Mouse (Mus musculus): ENCODE results near the gene Slc9a8.

DNA sequence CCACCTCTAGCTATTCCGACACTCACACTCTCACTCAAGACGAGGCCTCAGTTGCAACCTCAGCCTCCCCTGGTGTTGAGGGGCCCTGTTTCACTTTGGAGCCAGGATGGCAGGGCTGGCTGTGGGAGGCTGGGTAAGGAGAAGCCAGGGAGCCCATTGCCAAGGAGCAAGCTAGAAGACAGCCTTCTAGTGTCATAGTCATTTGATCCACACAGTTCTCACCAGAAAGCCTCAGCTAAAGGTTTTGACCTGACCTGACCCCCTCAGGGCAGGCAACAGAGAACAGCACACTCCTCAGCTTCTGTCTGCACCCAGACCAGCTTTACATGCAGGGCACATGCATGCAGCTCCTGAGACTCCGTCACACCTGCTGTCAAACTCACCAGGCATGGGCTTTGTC, 44.4 kb downstream of the Slc9a8 start:
- TF ChIP-seq CTCF (IDR thresholded peaks at IDR 0.05) (no peak), POLR2A (IDR thresholded peaks at IDR 0.05; ENCODE audit: insufficient read depth, low read depth, low read length) (no peak)

All from heart, adult 2 months (tissue).